Mouse (Mus musculus) C2C12 (cell line): ENCODE measurements around the gene Gm49333. TPM values are rescaled to one million over a fixed set of nuclear protein-coding genes. Genes with fewer than 3 reads are reported as not detected.

ENCODE experiments used
- H3K27me3 ChIP-seq: one replicate; pipeline ENCODE4 v1.6.1; 2011; ENCODE audit not compliant: control insufficient read depth, insufficient read depth, insufficient read length
- H3K36me3 ChIP-seq: one replicate; pipeline ENCODE4 v1.6.1; 2011; ENCODE audit not compliant: control insufficient read depth, insufficient read depth
- H3K4me3 ChIP-seq: one replicate; pipeline ENCODE4 v1.5.1; 2011; ENCODE audit warnings: mild to moderate bottlenecking, control low read depth; ENCODE audit not compliant: poor library complexity, insufficient read depth, severe bottlenecking
- H3K79me2 ChIP-seq: one replicate; pipeline ENCODE4 v1.6.1; 2011; ENCODE audit not compliant: control insufficient read depth, insufficient read depth
- H3K79me3 ChIP-seq: one replicate; pipeline ENCODE4 v1.6.1; 2011; ENCODE audit warnings: low read depth, control low read depth
- H3ac ChIP-seq: one replicate; pipeline ENCODE3; 2011; ENCODE audit warnings: low read depth; ENCODE audit not compliant: control insufficient read depth, insufficient read length
- CEBPB ChIP-seq: IDR thresholded peaks from one replicate; pipeline ENCODE4 v1.6.1; 2011; ENCODE audit warnings: low read depth, mild to moderate bottlenecking, control low read depth, moderate library complexity
- CTCF ChIP-seq: IDR thresholded peaks from one replicate; pipeline ENCODE4 v1.5.1; 2011; ENCODE audit not compliant: control insufficient read depth, insufficient read depth, insufficient read length
- FOSL1 ChIP-seq: IDR thresholded peaks from one replicate; pipeline ENCODE4 v1.8.0; 2011; ENCODE audit warnings: mild to moderate bottlenecking, low read length; ENCODE audit not compliant: poor library complexity, insufficient read depth, severe bottlenecking
- MAX ChIP-seq: IDR thresholded peaks from one replicate; pipeline ENCODE4 v1.6.1; 2011; ENCODE audit warnings: mild to moderate bottlenecking, control low read depth
- MYOD1 ChIP-seq: IDR thresholded peaks from one replicate; pipeline ENCODE4 v1.6.1; 2011; ENCODE audit warnings: low read depth; ENCODE audit not compliant: control insufficient read depth, insufficient read length
- MYOG ChIP-seq: IDR thresholded peaks from one replicate; pipeline ENCODE4 v1.6.1; 2011; ENCODE audit not compliant: control insufficient read depth, insufficient read length; ENCODE audit errors: extremely low read depth
- USF1 ChIP-seq: IDR thresholded peaks from one replicate; pipeline ENCODE4 v1.6.1; 2011; ENCODE audit warnings: low read depth, mild to moderate bottlenecking, control low read depth, moderate library complexity
- polyA plus RNA-seq: library from polyadenylated mRNA; unstranded; fragments of >200 nt; fragmentation: generic; extraction: Trizol; gene quantifications from one replicate; pipeline ENCODE4 v1.2.1, GENCODE M21; 2012; ENCODE audit warnings: missing spikeins

The Gm49333 gene
- polyA plus RNA-seq, 1 experiment, result not detected

GRCm38 (mm10) chr16:20591076-20591705 is 20.2 kb upstream of the Gm49333 start:
- H3K27me3 ChIP-seq, result peaks cover 76% of the 10 kb centered on the region
- no peaks in the 10 kb centered on the region for H3K79me3 ChIP-seq
- TF ChIP-seq CEBPB (no peak), MAX (no peak), USF1 (no peak)
- no peaks in the 10 kb centered on the region for H3K79me2 ChIP-seq
- no peak overlapping the region for H3K4me3 ChIP-seq
- no peaks in the 10 kb centered on the region for H3K36me3 ChIP-seq
- no peak overlapping the region for H3ac ChIP-seq

- Histone ChIP-seq H3K36me3 (no peaks in the 10 kb centered on the region), H3ac (no peak overlapping the region), H3K4me3 (no peak overlapping the region), H3K27me3 (peaks cover 82% of the 10 kb centered on the region), H3K79me3 (no peaks in the 10 kb centered on the region), H3K79me2 (no peaks in the 10 kb centered on the region)
- TF ChIP-seq FOSL1 (no peak), MYOG (no peak), MAX (no peak), CTCF (no peak), MYOD1 (no peak), CEBPB (no peak), USF1 (no peak)
Observed at GRCm38 (mm10) chr16:20595060-20595673, 16.2 kb upstream of the Gm49333 start.

GRCm38 (mm10) chr16:20595737-20596136 is 15.7 kb upstream of the Gm49333 start:
- TF ChIP-seq FOSL1 (no peak), MAX (no peak), CEBPB (no peak), MYOG (no peak), CTCF (no peak), USF1 (no peak), MYOD1 (no peak)
- peaks cover 76% of the 10 kb centered on the region for H3K27me3 ChIP-seq
- H3K79me2 ChIP-seq, result no peaks in the 10 kb centered on the region
- H3K79me3 ChIP-seq, result no peaks in the 10 kb centered on the region
- no peak overlapping the region for H3ac ChIP-seq
- H3K36me3 ChIP-seq, result no peaks in the 10 kb centered on the region
- no peak overlapping the region for H3K4me3 ChIP-seq

- H3K4me3 ChIP-seq, result no peak overlapping the region
- no peaks in the 10 kb centered on the region for H3K79me3 ChIP-seq
- H3K27me3 ChIP-seq, result peaks cover 65% of the 10 kb centered on the region
- H3K79me2 ChIP-seq, result no peaks in the 10 kb centered on the region
- H3ac ChIP-seq, result no peak overlapping the region
- TF ChIP-seq CTCF (no peak), CEBPB (no peak)
- no peaks in the 10 kb centered on the region for H3K36me3 ChIP-seq
Observed at GRCm38 (mm10) chr16:20596687-20597441, 14.5 kb upstream of the Gm49333 start.

GRCm38 (mm10) chr16:20600511-20600910 is 10.9 kb upstream of the Gm49333 start:
- TF ChIP-seq FOSL1, result no peak
- H3K36me3 ChIP-seq, result peaks cover 6% of the 10 kb centered on the region
- H3K4me3 ChIP-seq, result no peak overlapping the region
- H3K27me3 ChIP-seq, result peaks cover 31% of the 10 kb centered on the region
- H3ac ChIP-seq, result no peak overlapping the region
- no peaks in the 10 kb centered on the region for H3K79me2 ChIP-seq
- no peaks in the 10 kb centered on the region for H3K79me3 ChIP-seq

- peaks cover 33% of the 10 kb centered on the region for H3K36me3 ChIP-seq
- peaks cover 7% of the 10 kb centered on the region for H3K79me3 ChIP-seq
- H3K4me3 ChIP-seq, result no peak overlapping the region
- H3K27me3 ChIP-seq, result no peaks in the 10 kb centered on the region
- H3ac ChIP-seq, result no peak overlapping the region
- TF ChIP-seq CEBPB, result no peak
- TF ChIP-seq MAX, result no peak
- H3K79me2 ChIP-seq, result peaks cover 15% of the 10 kb centered on the region
Observed at GRCm38 (mm10) chr16:20604705-20605104, 6.7 kb upstream of the Gm49333 start.
